Mouse (Mus musculus) heart, adult 2 months (tissue): ENCODE results near the gene Memo1.
"Not testable (repeated sequence)": the region's sequence is repeated elsewhere in the genome, so short reads cannot be mapped to it uniquely, and the experiment has no call there.

Experiments
- EP300 ChIP-seq: fragments of 200-500 bp; IDR thresholded peaks from 2 replicates; pipeline ENCODE4 v1.6.1; 2011; ENCODE audit warnings: low read depth, low read length, control low read depth; ENCODE audit not compliant: insufficient read depth
- POLR2A ChIP-seq: fragments of 200-500 bp; IDR thresholded peaks from 2 replicates; pipeline ENCODE4 v1.6.1; 2011; ENCODE audit warnings: mild to moderate bottlenecking, low read depth, low read length, control low read depth; ENCODE audit not compliant: insufficient read depth

DNA sequence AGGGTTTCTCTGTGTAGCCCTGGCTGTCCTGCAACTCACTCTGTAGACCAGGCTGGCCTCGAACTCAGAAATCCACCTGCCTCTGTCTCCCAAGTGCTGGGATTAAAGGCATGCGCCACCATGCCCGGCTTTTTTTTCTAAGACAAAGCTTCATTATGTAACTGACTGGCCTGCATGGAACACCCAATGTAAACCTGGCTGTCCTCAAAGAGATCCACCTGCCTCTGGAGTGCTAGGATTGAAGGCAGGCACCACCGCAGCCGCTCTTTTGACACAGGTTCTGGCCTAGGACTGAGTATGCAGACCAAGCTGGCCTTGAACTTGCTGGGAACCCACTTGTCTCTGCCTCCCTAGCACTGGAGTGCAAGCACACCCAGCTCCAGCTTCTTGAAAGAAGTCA, 1.7 kb upstream of the Memo1 start:
- not testable (repeated sequence) for TF ChIP-seq EP300, POLR2A
